In the genomic region with DNA sequence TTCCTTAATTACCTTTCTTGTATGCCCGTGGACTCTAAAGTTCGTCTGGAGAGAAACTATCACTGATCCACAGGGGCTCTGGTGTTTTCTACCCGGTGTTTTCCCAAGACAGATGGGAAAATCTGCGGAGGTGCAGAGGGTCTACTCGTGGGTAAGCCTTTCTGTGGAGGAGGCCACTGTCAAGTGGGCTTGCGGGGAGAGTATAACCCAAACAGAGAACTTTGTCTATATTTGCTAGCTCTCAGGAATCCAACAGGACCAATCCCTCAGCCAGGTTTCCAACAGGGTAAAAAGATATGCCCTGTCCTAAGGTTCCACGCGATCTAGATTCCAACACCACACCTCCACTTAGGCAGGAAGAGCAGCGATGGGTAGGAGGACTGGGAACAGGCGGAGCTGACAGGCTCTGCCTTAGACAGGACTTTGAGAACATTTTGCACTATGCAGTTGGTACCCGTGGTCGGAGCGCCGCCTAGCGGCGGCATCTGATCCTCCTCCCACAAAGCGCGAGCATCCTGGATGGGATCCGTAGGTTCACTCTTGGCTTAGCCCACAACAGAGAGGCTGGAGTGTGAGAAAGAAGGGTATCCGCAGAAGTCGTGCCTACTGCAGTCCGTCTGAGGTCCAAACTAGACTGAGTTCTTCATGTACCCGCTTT, we compare ENCODE assay signal across 8 mouse cellular contexts. TPM values are rescaled to one million over a fixed set of nuclear protein-coding genes. Genes with fewer than 3 reads are reported as not detected.
A peak's percentile ranks its signal among the peaks of the same experiment; 100 is the strongest.
DNase-seq lines count a peak whose midpoint lies in the region.

No protein-coding gene starts in this region.

- H3K27ac ChIP-seq in midbrain, embryonic 10.5 days (replicated peaks): no peak overlapping the region

- no peak overlapping the region for H3K4me3 ChIP-seq in midbrain, embryonic 10.5 days

- 19% methylated on average over 23 of the region's 23 CpGs for WGBS in midbrain, embryonic 10.5 days

- peaks cover 9% of the 10 kb centered on the region for H3K4me1 ChIP-seq in midbrain, embryonic 10.5 days

- H3K9me3 ChIP-seq in midbrain, embryonic 10.5 days (replicated peaks): no peaks in the 10 kb centered on the region

- H3K36me3 ChIP-seq in midbrain, embryonic 10.5 days: no peaks in the 10 kb centered on the region

- peak; percentile 80 for DNase-seq in layer of hippocampus, adult 11-12 months (ENCODE audit: low spot score)
- no peak for DNase-seq in layer of hippocampus, adult 9-10 months (ENCODE audit: low spot score)
- DNase-seq in cerebellum, postnatal 10 days: peak; percentile 93 to 94
- DNase-seq in frontal cortex, postnatal 25 days (ENCODE audit: low spot score in 2 of 2): peak; percentile 63 to 65
- peak; percentile 90 for DNase-seq in hindlimb bud, embryonic 11.5 days (ENCODE audit: extremely low spot score, low read depth, low spot score)
- DNase-seq in left cerebral cortex, adult 8-10 months (ENCODE audit: low spot score in 2 of 2): peak; percentile 61 to 64
- DNase-seq in midbrain, embryonic 10.5 days (ENCODE audit: low spot score): peak; percentile 85
- peak; percentile 94 for DNase-seq in right cerebral cortex, postnatal 4 days

- H3K27me3 ChIP-seq in midbrain, embryonic 10.5 days (ENCODE audit: low read depth, poor library complexity, severe bottlenecking): peaks cover 25% of the 10 kb centered on the region

RNA-seq across cellular contexts. Expression of a gene that starts 46.9 kb away (rescaled TPM):
- under 1 TPM; 0.13 to 0.27 (median 0.25) TPM for total RNA-seq in left cerebral cortex, adult 8-10 months (2022)
- not detected in 2 replicates for polyA plus RNA-seq in midbrain, embryonic 10.5 days (2016; fragmentation: Nextera tagmentation; extraction: Ambion mirVana)
